Mouse (Mus musculus) brain, embryonic 18.5 days (tissue): ENCODE measurements around the gene Top1.
A peak's percentile ranks its signal among the peaks of the same experiment; 100 is the strongest.

Source experiments
- DNase-seq: peaks from one replicate; pipeline ENCODE4 v3.0.0-alpha.2; 2012; ENCODE audit warnings: low read depth, low spot score

Top1 gene

DNA sequence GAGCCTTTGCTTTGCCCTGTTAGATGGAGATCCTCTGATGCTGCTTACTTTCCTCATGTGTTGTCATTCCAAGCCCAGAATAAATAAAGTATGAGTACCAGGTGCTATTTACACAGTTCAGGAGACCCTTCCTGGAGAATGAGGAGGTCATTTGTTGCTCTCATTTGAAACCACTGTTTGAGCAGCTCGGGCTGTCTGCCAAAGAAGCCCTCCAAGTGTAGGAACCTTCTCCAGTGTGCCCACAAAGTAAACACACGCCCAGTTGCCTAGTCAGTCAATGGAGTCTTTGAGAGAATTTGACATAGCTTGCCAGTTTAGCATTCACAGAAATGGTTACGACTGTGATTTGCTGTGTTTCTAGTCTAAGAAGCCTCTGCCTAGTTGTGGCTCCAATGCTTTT is 73.1 kb downstream of the Top1 start:
- no peak for DNase-seq

DNA sequence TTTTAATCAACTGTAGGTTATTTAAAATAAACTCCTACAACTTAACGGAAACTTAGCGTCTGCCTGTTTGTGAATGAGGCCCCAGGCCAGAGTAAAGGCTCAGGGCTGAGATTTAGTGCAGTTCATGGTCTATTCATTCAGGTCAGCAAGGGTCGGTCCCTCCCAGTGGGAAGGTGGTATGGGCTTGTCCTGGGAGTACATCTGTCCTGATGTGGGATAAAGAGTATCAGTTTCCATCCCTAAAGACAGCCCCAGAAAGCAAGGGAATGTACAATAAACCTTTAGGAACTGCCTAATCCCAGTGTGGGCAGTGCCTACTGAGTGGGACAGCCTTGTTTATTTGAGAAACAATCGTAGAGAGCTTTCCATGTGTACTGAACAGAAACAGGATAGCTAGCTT is 77.0 kb downstream of the Top1 start:
- no peak for DNase-seq

DNA sequence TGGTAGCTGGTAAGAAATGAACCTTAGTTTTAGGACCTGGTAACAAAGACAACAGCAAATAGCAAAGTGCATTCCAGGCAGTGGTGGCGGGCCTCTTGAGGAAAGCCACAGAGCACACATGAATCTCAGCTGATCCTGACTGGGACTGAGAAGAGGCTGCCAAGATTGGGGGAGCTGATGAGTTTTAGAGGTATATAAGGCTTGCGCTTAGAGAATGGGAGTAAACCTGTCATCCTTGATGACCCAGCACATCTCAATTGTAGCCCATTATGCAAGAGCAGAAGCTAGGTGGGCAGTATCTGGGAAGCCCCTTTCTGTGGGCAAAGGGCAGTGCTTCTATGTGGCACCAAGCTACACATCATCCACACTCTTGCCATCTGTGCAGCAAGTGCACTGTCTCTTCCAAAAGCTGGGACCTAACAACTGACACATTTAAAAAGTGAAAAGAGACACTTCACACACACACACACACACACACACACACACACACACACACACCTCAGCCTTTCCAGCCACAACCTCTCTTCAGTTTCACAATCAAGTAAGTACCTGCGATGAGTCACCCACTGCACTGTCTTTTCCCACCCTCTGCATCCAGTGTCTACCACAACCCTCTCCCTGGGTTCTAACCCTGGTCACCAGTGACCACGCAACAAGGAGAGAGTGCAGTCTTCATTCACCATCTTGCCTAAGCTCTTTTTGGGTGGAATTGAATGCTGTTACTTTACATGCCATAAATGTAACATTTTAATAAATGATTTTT is 78.1 kb downstream of the Top1 start:
- no peak for DNase-seq

DNA sequence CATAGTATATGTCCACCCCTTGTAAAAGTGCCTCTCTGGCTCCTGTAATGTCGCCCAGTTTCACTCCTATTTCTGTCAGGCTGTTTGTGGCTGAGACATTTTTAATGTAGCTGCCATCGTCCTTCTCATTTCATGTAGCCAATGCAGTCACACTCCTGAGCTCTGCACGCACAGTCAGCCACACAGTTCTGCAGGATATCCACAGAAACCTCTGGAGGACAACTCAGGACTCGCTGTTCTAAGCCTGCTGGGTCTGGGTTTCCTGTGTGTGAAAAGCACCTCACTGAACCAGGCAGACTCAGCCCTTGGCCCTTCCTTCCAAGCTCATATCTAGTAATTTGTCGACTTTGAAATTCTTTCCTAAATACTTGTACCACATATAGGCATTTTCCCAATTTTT is 78.8 kb downstream of the Top1 start:
- DNase-seq: no peak

DNA sequence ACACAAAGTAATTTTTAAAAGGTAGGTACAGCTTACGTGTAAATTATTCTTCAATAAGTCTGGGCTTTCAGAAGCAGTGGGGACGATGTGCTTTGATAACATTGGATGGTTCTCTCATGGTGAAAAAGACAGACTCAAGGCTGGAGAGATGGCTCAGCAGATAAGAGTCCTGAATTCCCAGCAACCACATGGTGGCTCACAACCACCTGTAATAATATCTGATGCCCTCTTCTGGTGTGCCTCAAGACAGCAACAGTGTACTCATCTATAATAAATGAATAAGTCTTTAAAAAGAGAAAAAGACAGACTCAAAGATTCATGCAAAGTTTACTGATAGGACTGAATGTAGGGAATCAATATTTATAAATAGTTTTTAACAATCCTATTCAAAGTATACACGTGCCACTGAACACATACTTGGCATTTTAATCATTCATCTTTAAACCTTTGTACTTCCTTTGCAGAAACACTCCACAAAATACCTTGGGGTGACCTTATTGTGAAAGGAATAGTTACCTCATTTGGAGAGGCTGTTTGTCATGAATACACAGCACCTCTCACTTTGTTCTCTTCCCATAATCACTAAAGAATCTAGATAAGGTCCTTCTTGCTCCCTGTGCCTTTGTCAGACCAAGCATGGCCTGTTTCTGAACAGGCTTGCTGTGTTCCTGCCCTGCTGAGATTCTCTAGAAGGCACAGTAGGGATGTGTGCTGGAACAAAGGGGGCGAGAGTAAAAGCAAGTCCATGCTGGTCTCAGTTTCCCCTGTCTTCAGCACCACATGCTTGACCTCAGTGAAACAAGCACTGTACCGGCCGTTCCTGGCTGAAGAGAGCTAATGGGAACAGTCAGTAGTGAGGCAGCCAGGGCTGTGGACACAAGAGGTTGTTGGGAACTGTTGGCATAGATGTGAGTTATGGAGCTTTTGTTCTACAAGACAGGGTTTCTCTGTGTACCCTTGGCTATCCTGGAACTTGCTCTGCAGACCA is 80.5 kb downstream of the Top1 start:
- no peak for DNase-seq

DNA sequence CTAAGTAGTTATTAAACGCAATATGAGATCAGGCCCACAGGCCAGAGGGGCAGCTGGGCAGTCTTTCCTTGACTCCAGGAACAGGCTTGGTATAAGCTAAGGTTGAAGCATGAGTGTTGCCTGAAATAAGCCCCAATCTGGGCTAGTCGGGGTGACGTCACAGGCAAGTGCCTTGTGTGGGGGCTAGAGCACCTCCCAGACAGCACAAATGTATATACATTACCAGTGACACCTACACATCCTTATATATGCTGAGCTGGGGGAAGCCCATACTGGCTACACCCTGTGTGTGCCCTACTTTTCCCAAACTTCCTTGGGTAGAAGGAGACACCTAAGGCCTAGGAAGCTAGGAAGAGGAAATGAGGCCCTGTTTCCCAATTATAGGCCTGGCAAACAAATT is 83.3 kb downstream of the Top1 start:
- no peak for DNase-seq

DNA sequence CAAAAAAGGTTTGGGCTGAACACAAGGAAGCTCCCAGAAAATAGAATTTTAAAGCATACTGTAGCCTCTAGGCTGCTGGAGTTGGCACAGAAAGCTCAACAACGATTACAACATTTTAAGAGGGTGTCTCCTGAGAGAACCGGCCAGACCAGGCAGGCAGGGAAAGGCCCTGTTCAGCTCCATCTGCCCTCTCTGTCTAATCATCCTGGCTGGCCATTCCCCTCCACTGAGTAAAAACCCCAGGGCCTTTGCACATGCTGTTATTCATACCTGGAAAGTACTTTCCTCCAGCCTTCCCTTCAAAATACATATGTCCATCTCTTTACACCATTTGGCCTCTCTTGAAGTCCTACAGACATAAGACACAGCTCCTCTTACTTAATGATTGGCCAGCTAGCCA is 83.7 kb downstream of the Top1 start:
- no peak for DNase-seq

DNA sequence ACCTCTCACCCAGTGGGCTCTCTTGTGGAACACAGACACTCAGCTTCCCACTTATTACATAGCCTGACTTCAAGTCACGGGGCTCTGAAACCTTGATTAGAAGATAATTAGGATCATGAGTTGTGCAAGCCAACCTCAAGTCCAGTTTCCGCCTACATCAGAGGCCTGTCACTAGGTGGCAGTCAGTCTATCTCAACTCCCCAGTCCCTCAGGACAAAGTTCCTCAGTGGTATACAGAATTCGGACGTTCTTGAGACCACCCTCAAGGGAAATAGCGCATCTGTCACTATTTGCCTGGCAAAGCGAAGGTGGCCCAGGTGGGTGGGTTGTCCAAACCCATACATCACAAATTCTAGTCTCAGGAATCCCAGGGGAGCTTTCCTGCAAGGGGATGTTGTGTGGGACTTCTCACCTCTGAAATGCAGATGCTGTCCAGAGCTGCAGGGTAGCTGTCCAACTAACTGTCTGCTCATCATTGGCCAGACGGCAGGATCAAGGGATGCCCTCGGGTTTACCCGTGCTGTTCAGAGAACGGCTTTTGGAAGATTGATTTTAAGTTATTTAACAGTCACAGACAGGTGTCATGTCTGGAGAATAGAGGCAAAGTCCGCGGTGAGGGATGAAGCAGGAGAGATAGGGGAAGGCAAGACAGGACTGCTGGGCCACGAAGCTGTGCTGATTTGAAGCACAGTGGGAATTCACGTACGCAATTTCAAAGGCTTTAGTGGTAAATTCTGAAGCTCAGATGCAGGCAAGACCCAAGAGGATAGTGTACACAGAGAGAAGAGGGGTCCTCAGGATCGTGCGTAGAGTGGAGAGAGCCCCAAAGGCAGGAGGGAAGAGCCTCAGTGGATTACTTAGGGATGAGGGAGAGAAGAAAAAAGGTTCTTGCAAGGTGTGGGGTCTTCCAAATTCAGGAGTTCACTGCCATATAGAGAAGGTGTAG is 84.4 kb downstream of the Top1 start:
- DNase-seq: no peak

DNA sequence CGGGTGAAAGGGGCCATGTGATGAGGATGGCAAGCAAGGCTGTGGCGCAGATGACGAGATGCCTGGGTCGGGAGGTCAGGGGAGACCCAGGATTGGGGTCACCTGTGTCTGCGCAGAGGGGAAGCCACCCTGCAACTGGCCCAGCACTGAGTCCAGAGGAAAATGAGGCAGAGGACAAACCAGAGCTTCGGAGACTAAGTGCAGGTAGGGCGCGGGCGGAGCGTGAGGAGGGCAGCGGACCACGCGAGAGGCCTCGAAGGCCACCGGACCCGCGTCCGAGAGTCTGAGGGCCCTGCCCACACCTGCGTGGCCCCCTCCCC is 85.1 kb downstream of the Top1 start:
- peak; percentile 10 for DNase-seq

DNA sequence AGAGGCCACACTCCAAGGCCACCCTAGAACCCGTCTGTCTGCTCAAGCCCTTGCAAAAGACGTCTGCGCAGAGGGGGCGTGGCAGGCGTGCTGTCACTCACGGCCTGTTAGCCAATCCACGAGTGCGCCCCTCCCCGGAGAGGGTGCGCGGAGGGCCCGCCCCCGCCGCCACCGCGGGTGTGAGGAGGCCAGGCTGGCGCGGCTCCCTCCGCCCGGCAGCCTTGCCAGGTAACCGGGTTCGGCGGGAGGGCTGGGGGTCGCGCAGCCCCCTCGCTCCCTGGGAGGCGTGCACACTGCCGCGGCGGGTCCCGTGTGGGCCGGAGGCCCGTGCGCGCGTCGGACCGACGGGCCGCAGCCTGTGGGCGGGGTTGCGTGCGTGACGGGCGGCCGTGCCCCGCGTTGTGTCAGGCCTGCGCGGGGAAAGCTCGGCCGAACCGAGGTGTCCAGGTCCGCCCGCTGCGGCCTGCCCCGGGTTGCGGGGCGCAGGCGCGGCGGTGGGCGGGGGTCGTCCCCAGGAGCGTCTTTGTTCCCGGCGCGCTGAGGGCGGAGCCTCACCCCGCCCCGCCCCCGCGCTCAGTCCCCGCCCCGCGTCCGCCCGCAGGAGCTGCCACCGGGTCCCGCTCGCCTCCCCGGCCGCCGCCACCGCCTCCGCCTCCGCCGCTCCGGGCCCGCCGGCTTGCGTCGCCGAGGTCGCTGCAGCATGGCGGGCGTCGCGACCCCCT is 85.6 kb downstream of the Top1 start, which contains the start of gene Plcg1:
Plcg1 (plus strand) TSS at position 184 of the 722 bp plus-strand sequence.
- peak; percentile 87 for DNase-seq

DNA sequence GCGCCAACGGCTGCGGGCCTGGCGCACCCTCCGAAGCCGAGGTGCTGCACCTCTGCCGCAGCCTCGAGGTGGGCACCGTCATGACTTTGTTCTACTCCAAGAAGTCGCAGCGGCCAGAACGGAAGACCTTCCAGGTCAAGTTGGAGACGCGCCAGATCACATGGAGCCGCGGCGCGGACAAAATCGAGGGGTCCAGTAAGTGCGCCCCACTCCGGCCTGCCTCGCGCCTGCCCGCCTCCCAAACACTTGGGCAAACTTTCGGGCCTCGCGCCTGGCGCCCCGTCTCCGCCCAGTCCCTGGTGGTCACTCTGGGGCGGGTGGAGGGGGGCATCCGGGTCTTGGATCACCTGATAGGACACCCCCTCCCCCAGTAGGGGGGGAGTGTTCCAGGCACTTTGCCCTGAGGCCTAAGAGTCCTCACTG is 86.2 kb downstream of the Top1 start:
- peak; percentile 16 for DNase-seq

DNA sequence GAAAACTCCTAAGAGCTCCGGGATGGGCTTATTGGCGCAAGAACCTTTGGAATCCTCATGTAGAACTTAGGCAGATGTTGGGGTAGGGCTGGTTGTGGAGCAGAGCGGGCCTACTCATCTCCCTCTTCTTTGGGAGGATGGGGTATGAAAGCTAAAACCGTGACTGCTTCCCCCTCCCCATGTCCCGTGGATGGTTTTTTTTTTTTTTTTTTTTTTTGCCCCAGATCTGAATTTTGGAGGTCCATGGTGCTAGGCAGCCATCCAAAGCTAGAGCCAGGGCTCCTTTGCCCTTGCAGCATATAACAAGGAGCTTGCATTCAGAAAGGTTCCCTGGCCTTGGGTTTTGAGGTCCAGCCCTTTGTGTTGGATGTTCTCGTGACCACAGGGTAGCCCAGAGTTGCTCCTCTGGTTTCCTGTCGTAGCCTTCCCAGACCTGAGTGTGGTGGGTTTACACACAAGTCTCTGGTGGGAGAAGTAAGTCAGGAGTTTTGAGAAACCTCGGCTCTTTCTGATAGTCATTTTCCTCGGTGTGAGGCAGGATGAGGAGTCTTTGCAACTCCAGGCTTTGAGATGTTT is 86.8 kb downstream of the Top1 start:
- DNase-seq: no peak

DNA sequence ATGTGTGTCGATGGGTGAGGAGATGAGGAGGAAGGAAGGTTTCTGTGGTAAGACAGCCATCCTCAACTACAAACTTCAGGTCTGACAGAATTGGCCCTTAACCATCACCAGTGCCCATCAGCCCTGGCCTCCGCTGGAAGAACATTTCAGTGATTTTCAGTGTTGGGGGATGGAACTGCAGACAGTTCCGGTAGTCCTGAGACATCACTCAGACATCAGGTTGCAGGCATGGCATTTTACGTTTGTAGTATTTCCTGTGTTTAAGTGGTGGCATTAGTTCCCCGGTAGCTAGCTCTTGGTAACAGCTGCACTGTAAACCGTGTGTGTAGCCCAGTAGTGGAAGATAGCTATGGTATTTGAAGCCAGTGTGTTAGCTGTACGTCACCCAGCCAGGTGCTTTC is 87.4 kb downstream of the Top1 start:
- DNase-seq: no peak

DNA sequence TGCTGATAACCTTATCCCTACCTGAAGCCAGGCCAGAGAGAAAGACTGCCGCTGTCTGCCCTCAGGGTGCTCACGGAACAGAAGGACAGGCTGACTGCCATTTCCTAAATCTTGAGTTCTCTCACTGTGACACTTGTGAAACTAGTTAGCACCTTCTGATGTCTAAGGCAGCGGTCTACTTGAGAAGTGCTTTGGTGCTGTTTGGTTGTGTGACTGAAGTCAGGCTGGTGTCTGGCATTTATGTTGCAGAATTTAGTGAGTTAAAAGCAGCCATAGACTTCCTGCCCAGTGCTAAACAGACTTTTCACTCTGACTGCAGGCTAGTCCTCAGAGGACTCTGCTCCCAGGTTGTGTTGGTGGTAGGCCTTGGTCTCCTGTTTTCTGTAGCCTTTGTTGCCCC is 88.6 kb downstream of the Top1 start:
- DNase-seq: no peak

DNA sequence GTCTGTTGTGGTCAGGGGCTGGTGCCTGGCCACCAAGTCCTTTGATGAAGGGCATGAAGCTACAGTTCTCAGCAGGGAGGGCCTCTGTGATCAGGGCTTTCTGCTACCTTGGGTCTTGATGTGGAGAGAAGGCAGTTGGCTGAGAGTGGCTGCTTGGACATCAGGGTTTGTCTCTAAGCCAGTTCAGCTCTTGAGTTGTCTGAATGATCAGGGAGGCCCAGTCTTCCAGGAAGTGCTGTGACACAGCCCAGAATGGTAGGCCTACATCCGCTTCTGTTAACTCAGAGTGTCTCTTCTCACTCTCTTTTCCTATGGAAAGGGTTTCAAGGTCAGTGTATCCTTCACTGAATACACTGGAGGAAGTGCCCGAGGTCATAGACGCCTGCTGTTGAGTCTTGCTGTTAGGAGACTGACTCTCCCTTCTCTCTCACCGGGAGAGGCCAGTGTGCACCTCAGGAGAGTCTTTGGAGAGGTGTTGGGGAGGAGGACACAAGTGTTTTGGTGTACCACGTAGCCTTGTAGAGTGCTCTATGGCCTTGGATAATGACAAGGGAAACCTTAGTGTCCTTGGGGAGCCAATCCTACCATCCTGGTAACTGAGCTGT is 90.1 kb downstream of the Top1 start:
- DNase-seq: no peak

DNA sequence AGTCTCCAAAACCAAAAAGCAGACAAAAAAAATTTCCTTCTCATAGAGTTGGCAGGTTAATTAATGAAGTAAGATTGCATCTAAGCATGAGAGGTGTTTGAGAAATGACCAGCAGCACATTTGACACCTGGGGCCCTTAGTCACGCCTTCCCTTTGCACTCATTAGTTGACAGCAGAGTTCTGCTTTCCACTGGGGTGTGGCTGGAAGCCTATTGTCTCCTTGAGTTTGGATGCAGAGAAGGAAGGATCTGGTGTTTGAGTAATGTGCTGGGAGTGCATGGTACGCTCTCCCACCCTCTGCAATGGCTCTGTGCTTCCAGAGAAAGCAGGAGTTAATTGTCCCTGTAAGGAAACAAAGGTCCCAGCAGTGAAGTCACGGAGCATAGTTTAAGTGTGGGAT is 90.8 kb downstream of the Top1 start:
- no peak for DNase-seq

DNA sequence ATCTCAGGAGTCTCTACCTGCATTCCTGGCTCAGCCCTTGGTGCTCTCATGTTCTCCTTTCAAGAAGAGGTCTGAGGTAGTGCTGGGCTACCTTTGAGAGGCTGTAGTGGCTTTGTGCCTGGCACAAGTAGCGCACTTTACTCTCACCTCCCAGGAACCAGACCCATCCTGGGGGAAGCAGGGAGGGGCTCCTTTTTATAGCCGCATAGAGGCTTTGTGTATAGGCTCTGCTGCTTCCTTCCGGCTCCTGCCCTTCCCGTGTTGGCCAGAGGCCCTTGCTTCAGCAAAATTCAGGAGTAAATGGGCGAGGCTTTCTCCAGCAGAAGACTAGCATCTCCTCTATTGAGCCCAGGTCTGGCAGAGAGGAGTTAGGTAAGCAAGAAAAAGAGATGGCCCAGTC is 92.7 kb downstream of the Top1 start:
- DNase-seq: no peak

DNA sequence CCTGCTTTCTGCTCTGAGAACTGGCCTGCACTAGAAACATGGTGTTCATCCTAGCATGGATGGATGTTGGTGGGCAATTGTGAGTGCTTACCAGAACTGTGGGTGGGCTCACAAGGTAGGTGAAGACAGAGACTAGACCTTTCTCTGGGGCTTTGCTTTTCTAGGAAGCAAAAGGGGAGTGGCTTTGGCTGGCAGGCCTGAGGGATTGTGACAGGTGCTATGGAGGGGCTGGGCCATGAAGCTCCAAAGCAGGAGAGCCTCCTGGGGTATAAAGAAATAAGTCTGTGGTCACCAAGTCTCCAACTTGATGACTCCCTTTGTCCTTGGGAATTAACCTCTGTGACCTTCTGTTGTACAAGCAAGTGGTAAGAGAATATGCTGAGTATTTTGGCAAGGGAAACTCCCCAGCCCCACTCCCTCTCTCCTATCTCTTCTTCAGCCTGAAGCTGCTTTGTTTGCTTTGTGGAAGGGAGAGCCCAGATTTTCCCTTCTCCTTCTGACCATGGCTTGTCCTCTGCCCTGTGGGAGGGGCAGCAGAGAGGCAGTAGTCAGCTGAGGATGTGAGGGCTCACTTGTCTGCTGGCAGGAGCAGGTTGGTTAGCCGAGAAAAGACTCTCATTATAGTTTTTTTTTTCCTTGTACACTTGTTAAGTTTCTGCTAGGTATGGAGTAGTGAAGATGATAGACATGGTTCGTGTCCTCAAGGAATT is 94.1 kb downstream of the Top1 start:
- DNase-seq: no peak

DNA sequence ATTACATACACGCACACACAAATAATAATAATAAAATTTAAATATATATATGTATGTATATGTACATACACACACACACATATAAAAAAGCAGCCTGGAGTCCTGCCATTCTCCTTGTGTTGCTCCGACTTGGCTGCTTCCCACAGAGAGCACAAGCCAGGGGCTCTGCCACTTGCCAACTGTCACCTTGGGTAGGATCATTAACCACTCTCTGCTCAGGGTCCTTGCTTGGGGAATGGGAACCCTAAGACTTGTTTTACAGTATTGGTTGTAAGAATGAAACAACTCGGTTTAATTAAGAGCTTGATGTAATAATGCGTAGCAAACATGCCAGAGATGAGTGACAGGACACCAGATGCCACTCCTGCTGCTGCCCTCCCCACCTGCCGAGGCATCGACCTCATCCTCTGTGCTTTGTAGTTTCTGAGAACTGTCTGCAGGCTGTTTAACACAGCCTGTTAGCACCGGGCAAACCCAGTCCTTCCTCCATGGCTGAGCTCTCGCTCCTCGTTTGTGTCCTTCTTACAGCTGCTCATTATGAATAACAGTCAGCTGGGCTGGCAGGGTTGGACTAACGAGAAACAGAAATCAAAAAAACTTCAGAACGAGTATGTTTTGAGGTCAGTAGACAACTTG is 95.0 kb downstream of the Top1 start:
- DNase-seq: no peak
